14 mouse cellular contexts compared by ENCODE assay signal in the genomic region with DNA sequence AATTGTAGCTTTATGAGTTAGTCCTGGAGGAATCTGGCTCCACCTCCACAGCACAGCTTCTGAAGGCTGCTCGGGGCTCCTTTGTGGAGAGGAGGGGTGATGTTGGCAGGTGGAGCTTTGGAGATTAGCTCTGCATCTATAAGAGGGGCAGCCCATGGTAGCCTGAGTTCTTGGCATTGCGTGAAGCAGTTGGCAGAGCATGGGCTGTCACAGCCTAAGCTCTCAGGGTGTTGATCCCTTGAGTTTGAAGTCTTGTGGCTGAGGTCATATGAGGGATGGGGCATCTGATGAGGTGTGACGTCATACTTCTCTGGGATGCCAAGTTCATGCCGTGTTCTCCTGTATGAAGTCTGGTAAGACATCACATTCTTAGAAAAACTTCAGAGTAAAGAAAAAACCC.
DNase-seq lines count a peak whose midpoint lies in the region; ATAC-seq and TF ChIP-seq lines count a peak whose summit lies in the region.
"Had no signal": no experiment of that assay in that cellular context is flagged by ENCODE, and none has a peak within 500 bp of the region (broad histone marks: within the 10 kb centered on the region; RNA-seq: fewer than 3 reads in every experiment).

No protein-coding gene starts in this region.

- DNase-seq in heart, adult 8-10 months (ENCODE audit: low spot score) = no peak
- DNase-seq in midbrain, postnatal 0 days (ENCODE audit: low spot score) = peak; percentile 67
- peak; percentile 72 for DNase-seq in liver
- DNase-seq in left cerebral cortex, postnatal 14 days (ENCODE audit: low spot score in 2 of 2) = no peak
- DNase-seq: adrenal gland, postnatal 14 days; cerebellum, adult 8-10 months; gastrocnemius, postnatal 25 days; lung, postnatal 36 days; thymus, postnatal 14 days had no signal

- ATAC-seq in heart, embryonic 12.5 days (ENCODE audit: insufficient number of reproducible peaks, low FRiP score) = peak; percentile 25; the same call in 1 of the 2 replicates
- ATAC-seq in midbrain, postnatal 0 days (ENCODE audit: low FRiP score) = no peak
- no peak for ATAC-seq in midbrain, embryonic 13.5 days
- ATAC-seq in frontal cortex, adult (ENCODE audit: low TSS enrichment) = no peak
- ATAC-seq: intestine, embryonic 15.5 days had no signal

- H3K27ac ChIP-seq in heart, embryonic 12.5 days (ENCODE audit: poor library complexity, severe bottlenecking) = no peak overlapping the region
- H3K27ac ChIP-seq in midbrain, postnatal 0 days (ENCODE audit: low read depth, low read length) = no peak overlapping the region
- H3K27ac ChIP-seq in midbrain, embryonic 13.5 days = no peak overlapping the region
- H3K27ac ChIP-seq: embryonic facial prominence, embryonic 15.5 days; intestine, embryonic 15.5 days had no signal

- peaks cover 4% of the 10 kb centered on the region; the same call in 1 of the 2 replicates for H3K9me3 ChIP-seq in heart, embryonic 12.5 days (replicated peaks)
- no peaks in the 10 kb centered on the region for H3K9me3 ChIP-seq in midbrain, postnatal 0 days (ENCODE audit: low read length)
- 0 out of 2 replicates have a peak, but pooled peaks cover 6% of the 10 kb centered on the region for H3K9me3 ChIP-seq in midbrain, embryonic 13.5 days
- H3K9me3 ChIP-seq: embryonic facial prominence, embryonic 15.5 days; intestine, embryonic 15.5 days had no signal

- TF ChIP-seq CTCF in midbrain, postnatal 0 days (IDR thresholded peaks at IDR 0.05) = no peak

- peak overlapping the region; percentile 56 for H3K4me2 ChIP-seq in heart, embryonic 12.5 days
- H3K4me2 ChIP-seq in midbrain, postnatal 0 days (ENCODE audit: low read depth, low read length, poor library complexity, severe bottlenecking) = no peak overlapping the region
- H3K4me2 ChIP-seq in midbrain, embryonic 13.5 days (replicated peaks) = no peak overlapping the region
- H3K4me2 ChIP-seq: embryonic facial prominence, embryonic 15.5 days; intestine, embryonic 15.5 days had no signal

- WGBS in heart, embryonic 12.5 days = 46% methylated on average over 4 of the region's 4 CpGs
- WGBS in midbrain, postnatal 0 days = 55% methylated on average over 4 of the region's 4 CpGs
- 80% methylated on average over 4 of the region's 4 CpGs for WGBS in midbrain, embryonic 13.5 days

- no peaks in the 10 kb centered on the region for H3K36me3 ChIP-seq in heart, embryonic 12.5 days
- H3K36me3 ChIP-seq in midbrain, postnatal 0 days (ENCODE audit: insufficient read depth, low read length) = no peaks in the 10 kb centered on the region
- H3K36me3 ChIP-seq in midbrain, embryonic 13.5 days = no peaks in the 10 kb centered on the region
- H3K36me3 ChIP-seq: embryonic facial prominence, embryonic 15.5 days; intestine, embryonic 15.5 days had no signal

- intact Hi-C loops in left cerebral cortex, postnatal 14 days (cut with DNase I) = no loop called here

- H3K27me3 ChIP-seq in heart, embryonic 12.5 days (replicated peaks) = no peaks in the 10 kb centered on the region
- H3K27me3 ChIP-seq in midbrain, postnatal 0 days (ENCODE audit: insufficient read depth, low read length) = no peaks in the 10 kb centered on the region
- H3K27me3 ChIP-seq in midbrain, embryonic 13.5 days = no peaks in the 10 kb centered on the region
- H3K27me3 ChIP-seq: embryonic facial prominence, embryonic 15.5 days; intestine, embryonic 15.5 days had no signal

- peaks cover 11% of the 10 kb centered on the region for H3K4me1 ChIP-seq in heart, embryonic 12.5 days (replicated peaks)
- H3K4me1 ChIP-seq in midbrain, postnatal 0 days (ENCODE audit: insufficient read depth, low read length) = no peaks in the 10 kb centered on the region
- 0 out of 2 replicates have a peak, but pooled peaks cover under 1% of the 10 kb centered on the region for H3K4me1 ChIP-seq in midbrain, embryonic 13.5 days (replicated peaks)
- H3K4me1 ChIP-seq: embryonic facial prominence, embryonic 15.5 days; intestine, embryonic 15.5 days had no signal

- no peak overlapping the region for H3K4me3 ChIP-seq in heart, embryonic 12.5 days
- H3K4me3 ChIP-seq in midbrain, postnatal 0 days (ENCODE audit: low read depth, low read length) = no peak overlapping the region
- no peak overlapping the region for H3K4me3 ChIP-seq in midbrain, embryonic 13.5 days (replicated peaks)
- H3K4me3 ChIP-seq: embryonic facial prominence, embryonic 15.5 days; intestine, embryonic 15.5 days had no signal

- H3K9ac ChIP-seq in heart, embryonic 12.5 days = no peak overlapping the region
- no peak overlapping the region for H3K9ac ChIP-seq in midbrain, postnatal 0 days (replicated peaks; ENCODE audit: low read length, poor library complexity, severe bottlenecking)
- no peak overlapping the region for H3K9ac ChIP-seq in midbrain, embryonic 13.5 days (replicated peaks)
- H3K9ac ChIP-seq: embryonic facial prominence, embryonic 15.5 days; intestine, embryonic 15.5 days had no signal

Comparison
In these comparisons a context has a peak if more than half of its experiments do, and no peak if none do; other contexts are left out.
1. DNase-seq: peak in midbrain, postnatal 0 days (single experiment) and liver (single experiment); none in heart, adult 8-10 months (single experiment) and left cerebral cortex, postnatal 14 days (0 of 2).